Mouse (Mus musculus) lung, postnatal 25 days (tissue): Measurements from ENCODE around the gene Rnaseh2c.
A peak's percentile ranks its signal among the peaks of the same experiment; 100 is the strongest.

ENCODE experiments used
- DNase-seq: peaks from one replicate; pipeline ENCODE4 v3.0.0; 2022; ENCODE audit warnings: low spot score

The Rnaseh2c gene

DNA sequence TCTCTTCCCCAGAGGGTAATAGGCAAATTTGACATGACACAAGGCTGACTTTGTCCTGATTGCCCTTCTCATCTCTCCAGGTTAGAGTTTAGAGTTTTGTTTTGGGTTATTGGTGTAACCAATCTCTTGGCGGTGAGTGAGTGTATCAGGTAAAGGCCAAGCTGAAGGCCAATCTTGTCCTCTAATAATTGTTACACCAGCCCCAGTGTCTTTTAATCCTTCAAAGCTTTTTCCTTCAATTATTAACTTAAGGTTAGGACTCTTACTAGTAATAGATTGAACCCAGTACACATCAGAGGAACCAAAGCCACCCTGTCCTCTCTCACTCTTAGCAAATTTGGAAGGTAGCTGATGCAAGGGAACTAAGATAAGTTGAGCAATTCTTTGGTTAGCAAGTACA lies 26.3 kb upstream of the Rnaseh2c start:
- no peak for DNase-seq

DNA sequence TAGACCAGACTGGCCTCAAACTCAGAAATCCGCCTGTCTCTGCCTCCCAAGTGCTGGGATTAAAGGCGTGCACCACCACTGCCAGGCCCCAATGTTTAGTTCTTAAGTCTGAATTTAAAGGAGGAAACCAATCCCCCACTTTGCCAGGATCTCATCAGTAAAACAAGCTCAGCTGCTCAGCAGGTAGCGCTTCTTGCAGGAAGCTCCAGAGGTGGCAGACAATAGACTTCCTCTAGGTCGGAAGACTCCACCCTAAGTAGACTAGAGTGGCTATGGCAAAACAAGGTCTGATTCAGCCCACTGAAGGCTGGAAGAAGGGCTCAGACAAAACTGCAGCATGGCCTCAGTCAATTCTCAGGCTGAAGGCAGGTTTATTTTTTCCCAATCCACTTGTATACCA lies 21.7 kb upstream of the Rnaseh2c start:
- DNase-seq = no peak

DNA sequence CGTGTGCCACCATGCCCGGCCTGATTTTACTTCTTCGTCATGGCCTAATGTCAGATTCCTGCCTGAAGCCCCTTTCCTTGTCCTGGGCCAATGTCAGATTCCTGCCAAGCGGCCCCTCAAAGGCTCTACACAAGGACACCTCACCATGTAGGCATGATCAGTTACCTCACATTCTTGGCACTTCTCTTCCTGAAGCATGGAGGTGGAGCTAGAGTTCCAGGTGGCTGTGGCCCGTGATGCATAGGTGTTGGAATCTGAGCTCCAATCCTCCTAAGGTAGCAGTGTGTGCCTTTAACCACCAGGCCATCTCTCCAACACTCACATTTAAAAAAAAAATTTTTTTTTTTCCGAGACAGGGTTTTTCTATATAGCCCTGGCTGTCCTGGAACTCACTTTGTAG lies 20.9 kb upstream of the Rnaseh2c start:
- no peak for DNase-seq

DNA sequence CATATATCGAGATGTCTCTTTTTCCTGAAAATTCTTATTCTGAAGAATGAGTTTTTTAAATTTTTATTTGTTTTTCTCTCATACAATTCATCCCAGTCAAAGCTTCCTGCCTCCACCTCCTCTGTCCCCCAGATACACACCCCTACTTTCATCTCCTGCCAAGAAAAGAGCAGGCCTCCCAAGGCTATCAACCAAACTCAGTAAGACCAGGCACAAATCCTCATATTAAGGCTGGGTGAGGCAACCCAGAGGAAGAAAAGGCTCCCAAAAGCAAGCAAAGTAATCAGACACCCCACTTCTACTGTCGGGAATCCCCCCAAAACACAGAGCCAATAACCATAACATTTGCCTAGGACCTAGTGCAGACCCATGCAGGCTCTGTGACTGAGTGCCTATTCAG lies 19.7 kb upstream of the Rnaseh2c start:
- no peak for DNase-seq

DNA sequence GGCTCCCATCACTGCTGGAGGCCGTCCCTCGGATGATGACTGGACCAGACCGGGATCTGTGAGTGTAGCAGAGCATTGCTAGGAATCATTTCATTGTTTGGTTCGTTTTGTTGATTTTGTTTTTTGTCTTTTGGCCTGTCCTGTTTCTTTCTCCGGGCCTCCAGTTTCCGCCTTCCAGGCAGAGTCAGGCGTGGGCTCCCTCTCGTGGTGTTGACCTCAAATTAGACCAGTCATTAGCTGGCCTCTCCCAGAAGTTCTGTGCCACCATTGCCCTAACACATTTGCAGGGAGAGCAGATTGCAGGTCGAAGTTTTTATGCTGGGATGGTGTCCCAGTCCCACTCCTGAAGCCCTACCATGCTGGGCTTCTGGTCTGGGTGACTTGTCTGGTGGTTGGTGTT lies 12.5 kb upstream of the Rnaseh2c start:
- no peak for DNase-seq

DNA sequence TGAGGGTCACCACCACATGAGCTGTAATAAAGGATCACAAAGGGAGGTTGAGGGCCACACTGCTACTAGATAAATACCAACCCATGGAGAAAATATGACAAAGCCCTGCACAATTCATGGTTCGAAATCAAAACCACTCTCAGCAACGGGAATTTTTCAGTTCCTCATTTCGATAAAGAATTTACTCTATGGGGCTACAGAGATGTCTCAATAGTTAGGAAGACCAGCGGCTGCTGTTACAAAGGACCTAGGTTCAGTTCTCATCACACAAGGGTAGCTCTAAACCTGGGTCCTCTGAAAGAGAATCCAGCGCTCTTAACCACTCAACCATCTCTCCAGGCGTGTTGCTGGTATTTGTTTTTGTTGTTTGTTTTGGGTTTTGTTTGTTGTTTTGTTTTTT lies 9.8 kb upstream of the Rnaseh2c start:
- no peak for DNase-seq

DNA sequence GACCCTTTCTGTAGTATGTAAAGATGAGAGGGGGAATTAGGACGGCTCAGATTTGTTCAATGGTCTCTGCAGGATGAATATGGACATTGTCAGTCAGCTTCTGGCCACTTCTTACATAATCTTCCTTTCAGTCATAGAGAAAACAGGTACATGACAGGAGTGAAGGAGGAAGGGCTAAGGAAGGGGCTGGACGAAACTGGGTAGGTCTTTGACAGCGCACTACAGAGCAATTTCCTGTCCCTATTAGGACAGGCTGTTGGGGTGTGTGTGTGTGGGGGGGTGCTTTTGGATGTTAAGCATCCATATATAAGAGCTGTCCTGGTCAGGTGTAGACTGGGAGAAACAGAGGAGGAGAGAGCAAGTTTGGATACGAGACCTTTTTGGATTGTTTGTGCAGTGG lies 2.4 kb upstream of the Rnaseh2c start:
- no peak for DNase-seq

DNA sequence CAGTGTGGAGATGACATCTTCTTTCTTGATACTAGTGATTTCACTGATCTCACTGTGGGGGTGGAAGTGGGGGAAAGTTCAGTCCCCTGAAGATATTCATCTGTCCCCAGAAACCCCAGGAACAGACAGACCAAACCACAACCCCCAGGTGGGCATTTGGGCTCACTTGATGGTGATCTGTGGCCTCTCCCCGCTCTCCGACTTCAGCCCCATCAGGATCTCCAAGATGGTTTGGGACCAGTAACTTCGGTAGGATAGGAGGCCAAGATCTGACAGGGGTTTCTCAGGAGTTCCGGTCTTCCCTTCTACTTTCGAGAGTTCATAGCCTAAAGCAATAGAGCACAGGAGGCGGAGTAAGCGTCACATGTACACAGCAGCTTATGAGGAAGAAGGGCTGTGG lies 2.0 kb downstream of the Rnaseh2c start:
- no peak for DNase-seq

DNA sequence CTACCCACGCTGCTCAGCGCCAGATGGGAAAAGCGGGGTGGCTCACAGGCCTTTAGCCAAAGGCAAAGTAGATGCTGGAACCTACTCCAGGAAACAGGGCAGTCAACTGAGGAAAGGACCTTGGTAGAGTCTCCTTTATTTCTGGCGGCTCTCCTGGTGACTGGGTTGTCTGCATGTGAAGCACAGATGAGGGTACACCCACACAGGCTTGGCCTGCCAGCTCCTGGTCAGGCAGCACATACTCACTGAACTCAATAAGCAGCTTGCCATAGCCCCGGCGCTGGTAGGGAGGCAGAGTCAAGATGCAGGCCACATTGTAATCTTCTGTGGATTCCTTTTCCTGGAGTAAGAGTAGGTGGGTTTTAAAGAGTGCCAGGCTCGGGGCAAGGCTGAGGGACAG lies 3.5 kb downstream of the Rnaseh2c start:
- no peak for DNase-seq

DNA sequence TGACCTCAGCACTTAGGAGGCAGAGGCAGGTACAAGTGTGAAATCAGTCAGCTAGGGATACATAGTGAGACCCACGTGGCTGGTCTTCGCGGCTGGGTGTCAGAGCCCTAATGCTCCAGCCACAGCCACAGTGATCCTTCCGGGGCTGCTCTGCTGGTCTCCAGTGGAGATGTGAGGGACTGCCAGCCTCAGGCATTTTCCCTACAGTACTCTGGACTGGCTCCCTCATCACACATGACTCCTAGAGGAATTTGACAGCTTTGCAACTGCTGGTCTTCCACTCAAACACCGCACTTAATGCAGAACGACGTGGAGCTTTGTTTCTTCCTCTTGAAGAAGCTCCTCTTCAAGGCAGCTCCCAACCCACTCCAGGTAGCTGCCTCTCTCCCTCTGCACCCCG lies 4.5 kb downstream of the Rnaseh2c start:
- DNase-seq = no peak

DNA sequence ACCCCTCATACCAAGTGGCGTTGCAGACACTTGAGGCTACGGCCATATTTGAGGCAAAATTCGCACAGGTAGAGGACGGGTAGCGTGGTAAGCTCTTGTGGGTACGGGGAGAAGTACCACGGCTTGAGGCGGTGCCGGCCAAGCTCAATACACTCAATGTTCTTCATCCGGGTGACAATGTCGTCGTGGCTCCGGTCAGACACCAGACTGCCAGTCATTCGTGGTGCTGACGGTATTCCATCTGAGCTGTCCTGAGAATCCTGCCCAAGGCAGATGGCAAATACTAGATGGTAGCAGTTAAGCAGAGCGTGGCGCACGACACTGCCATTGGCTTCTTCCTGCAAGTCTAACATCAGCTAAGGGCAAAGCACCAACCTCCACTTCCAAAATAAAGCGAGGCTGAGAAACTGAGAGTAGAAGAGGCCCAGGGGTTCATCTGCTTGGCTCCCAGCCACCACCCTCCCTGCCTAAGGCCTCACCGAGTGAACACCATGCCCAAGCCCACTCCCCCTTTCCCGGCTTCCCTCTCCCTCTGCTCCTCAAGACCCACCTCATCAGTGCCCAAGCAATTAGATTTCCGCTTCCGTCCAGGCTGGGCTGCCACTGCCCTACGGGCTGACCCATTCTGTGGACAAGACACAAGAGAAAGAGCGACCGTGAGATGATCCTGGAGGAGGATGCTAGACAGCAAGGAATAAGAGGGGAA lies 6.2 kb downstream of the Rnaseh2c start:
- no peak for DNase-seq

DNA sequence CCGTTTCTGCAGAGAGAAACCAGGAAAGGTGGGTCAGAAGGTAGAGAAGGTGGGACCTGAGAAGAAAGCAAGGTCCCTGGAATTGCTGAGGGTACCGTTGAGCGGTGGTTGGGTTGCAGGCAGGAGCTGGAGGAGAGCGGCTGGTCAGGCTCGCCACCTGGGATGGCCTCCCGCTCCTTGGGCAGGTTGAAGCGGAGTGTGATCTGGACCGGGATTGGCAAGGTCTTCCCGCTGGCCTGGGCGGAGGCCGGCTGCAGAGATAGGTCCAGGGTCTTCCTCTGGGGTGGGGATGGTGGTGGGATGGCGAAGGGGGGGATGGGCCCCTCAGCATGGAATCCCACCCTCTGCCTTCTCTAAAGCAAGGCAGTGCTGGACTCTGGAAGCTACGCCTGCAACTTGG lies 7.0 kb downstream of the Rnaseh2c start:
- DNase-seq = no peak

DNA sequence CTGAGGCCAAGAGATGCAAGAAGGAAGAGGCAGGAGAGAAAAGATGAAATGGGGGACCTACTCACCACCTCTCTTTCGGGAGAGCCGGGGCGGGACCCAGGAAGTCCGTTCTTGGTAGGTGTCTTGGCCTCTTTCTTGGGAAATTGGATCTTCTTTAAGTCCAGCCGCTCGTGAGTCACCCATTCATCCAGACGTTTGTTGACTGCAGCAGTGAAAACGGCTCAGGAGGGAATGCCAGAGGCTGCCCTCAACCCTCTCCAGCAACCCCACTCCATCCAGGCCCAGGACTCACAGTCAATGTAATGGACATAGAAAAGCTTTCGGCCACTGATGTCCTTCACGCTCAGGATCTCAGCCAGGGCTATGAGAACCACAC lies 7.5 kb downstream of the Rnaseh2c start:
- DNase-seq = no peak

DNA sequence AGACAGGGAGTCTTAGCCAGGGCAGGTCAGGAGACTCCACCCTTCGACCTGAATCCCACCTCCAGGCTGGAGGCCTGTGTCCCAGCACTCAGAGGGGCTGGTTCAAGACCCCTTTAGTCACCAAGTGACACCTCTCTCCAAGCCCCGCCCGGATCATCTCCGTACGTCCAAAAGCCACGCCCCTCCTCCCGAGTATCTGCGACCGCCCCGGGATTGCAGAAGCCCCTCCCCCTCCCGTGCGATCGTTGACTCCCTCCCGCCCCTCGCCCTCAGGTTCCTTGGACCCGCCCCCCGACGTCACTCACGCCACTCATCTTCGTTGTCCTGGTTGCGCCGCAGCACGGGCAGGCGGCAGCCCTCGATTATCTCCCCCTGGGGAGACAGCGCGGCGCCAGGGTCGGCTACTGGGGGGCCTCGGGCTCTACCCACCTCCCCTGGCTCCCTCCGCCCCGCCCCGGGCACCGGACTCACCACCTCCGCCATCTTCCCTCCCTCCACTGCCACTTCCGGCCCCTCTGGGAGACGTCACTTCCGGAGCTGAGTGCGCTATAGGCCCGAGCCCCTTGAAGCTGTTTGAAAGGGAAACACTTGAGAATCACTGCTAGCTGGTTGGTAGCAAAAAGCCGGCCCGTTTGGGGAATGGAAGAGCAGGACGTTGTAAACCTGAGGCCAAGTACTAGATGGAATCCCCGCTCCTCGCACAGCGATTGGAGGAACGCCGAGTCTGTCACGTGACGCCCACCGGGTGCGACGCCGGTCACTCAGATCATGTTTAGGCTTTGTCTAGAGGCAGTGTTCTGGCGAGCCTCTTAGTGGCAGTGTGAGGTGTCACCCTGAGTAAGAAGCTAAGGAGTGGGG lies 8.1 kb downstream of the Rnaseh2c start, which contains the start of gene Kat5:
Gene Kat5 (minus strand): TSS at position 691 of the 858 bp plus-strand sequence.
- DNase-seq = peak; percentile 93

DNA sequence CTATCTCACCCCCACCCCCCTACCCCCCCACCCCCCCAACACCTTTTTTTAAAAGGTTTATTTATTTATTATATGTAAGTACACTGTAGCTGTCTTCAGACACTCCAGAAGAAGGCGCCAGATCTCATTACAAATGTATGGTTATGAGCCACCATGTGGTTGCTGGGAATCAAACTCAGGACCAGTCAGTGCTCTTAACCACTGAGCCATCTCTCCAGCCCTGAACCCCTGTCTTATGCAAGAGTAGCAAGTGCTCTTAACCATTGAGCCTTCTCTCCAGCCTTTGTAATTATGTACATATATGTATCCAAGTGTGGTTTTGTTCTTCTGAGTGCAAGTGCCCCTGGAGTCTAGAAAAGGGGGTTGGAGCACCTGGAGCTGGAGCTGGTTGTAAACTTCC lies 10.3 kb downstream of the Rnaseh2c start:
- DNase-seq = peak; percentile 41

DNA sequence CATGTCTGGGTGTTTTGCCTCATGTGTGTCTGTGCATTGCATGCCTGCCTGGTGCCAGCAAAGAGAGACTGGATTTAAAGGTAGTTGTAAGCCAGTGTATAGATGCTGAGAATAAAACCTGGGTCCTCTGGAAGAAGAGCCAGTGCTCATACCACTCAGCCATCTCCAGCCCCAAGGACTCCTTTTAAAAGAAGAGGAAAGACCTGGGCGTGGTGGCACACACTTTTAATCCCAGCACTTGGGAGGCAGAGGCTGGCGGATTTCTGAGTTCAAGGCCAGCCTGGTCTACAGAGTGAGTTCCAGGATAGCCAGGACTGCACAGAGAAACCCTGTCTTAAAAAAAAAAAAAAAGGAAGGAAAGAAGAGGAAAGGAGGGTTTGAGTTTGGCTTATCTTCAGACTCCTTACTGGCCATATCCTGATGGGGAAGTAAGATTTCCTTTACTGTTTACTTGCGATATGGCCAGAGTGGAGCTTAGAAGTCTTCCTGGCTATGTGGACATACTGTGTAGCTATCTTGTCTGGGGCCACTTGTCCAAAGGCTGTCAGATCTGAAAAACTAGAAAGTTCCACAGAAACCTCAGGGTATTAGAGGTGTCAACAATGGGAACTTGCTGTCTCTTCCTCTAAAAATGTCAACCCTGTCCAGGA lies 11.2 kb downstream of the Rnaseh2c start:
- no peak for DNase-seq

DNA sequence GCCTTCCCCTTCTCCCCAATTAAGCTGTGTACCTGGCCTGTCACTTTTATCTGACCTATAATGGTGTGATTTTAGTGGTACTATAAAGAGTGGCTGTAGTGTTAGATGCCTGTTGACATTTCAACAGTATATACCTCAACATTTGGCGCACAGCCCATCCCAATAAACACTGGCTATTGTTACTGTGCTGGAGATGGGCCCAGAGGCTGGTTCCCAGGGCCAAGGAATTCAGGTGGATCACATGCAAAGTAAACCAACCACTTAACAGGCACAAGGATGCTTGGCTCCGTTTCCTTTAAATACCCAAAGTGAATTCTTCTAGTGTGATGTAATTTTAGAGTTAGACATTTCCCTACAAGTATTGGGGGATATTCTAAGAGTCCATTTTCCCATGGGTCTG lies 13.3 kb downstream of the Rnaseh2c start:
- DNase-seq = peak; percentile 86

DNA sequence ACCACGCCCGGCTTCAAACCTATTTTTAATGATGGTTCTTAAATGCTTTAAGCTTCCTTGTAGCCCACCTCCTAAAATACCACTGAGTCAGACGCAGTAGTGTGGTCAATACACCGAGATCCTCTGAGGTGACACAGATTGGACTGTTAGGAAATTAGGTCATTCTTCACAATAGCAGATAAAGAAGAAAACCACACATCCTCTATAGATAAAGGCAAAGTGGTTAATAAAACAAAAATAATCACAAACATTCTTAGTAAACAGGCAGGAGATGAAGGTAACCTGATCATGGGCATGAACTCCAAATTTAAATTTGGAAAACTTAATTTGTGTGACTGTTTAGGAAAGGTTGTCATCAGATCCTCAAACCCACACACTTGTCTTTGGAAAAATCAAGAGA lies 18.3 kb downstream of the Rnaseh2c start:
- no peak for DNase-seq

DNA sequence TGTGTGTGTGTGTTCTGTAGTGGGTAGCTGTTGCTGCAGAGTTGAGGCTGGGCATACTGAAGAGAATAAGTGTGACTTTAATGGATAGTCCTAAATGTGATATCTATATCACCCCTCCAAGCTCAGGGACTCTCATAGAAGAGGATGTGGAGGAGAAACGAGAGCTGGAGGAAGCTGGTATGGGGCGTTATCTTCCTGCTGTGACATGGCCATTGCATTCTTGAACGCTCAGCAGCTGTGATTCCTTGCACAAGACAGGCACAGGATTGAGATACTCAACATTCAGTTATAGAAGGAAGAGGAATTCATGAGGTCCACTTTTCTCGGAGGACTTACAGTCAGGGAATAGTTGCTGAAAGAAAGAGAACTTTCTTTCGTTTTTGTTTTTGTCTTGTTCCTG lies 20.2 kb downstream of the Rnaseh2c start:
- no peak for DNase-seq

DNA sequence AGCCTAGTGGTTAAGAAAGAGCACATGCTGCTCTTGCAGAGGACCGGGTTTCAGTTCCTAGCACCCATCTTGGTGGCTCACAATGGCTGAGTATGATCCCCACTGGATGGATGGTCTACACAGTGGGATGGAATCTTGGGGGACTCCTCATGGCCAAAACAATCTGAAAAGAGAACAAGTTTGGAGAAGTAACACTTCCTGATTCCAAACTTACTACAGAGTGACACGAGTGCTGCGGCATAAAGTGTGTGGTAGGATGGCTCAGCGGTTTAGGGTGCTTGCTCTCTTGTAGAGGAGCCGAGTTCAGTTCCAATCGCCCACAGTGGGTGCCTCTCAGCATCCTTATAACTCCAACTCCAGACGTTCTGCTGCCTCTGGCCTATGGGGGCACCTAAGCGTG lies 23.6 kb downstream of the Rnaseh2c start:
- DNase-seq = no peak

DNA sequence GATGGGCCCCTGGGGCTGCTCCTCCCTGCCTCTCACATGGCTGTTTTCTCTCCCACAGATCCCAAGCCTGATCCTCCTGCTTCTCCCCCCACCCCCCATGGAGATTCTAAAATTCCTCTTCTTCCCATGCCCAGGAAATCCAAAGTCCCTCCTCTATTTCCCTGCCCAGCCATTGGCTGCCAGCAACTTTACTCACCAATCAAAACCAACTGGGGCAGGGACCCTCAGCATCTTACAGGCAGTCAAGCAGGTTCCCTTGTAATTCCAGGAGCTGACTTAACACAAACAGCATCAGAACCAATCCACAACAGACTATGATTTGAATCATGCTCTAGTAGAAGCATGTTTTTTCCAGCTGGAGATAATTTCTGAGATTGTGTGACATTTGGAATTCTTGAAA lies 28.2 kb downstream of the Rnaseh2c start:
- no peak for DNase-seq

DNA sequence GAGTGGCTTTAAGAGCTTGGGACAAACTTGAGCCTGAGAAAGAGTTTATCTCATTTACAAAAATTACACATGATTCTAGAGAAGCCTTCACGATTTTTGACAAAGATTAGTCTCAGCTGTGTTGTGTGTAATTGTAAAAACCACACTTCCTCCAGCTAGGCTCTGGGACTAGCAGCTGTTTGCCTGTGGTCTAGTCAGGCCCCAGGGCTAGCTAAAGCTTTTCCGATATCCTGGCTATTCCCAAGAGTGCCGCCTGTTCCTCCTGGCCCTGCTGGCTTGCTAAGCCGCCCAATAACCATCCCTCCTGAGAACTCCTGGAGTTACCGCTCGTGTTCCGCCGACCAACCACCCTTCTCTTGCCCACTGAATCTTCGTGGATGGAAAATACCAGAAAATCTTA lies 30.4 kb downstream of the Rnaseh2c start:
- DNase-seq = no peak

DNA sequence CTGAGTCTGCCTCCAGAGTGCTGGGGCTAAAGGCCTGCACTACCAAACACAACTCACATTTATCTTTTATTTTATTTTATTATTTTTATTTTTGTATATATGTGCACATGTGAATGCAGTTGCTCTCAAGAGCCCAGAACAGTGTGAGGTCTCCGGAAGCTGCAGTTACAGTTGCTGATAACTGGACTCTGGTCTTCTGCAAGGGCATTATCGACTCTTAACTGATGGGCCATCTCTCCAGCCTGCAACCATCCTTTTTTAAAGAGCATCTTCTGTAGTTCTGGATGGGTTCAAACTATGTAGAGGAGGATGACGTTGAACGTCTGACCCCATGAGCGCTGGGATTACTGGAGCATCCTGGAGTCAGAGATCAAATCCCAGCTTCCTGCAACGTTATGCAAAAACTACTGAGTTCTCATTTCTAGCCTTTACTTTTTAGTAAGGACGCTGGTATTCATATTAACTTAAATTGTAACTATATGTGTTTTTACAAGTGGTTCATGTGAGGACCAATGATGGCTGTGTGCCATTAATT lies 34.4 kb downstream of the Rnaseh2c start:
- no peak for DNase-seq
